ENCODE assay signal across 23 mouse cellular contexts in the genomic region with DNA sequence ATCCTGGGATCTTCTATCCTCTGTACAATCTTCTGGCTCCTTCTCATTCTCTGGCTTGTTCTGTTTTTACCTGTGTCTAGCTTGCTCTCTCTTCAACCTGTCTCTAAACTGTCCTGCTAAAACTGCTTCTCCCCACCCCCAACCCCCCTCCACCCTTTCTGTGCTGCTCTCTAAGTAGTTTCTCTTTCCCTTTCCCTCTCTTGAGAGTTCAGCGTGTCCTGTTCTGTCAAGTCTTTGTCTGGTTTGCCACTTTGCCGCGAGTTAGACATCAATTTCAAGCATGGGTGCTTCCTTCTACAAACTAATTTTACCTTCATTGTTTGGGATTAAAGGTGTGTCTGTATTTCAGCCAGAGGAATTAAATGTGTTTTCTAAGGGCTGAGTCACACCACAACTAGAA. TPM values are rescaled to one million over a fixed set of nuclear protein-coding genes. Genes with fewer than 3 reads are reported as not detected.
DNase-seq lines count a peak whose midpoint lies in the region; ATAC-seq lines count a peak whose summit lies in the region.
"Had no signal": no experiment of that assay in that cellular context is flagged by ENCODE, and none has a peak within 500 bp of the region (broad histone marks: within the 10 kb centered on the region; RNA-seq: fewer than 3 reads in every experiment).

No protein-coding gene starts in this region.

- H3K27me3 ChIP-seq in heart, embryonic 12.5 days (replicated peaks), result no peaks in the 10 kb centered on the region
- no peaks in the 10 kb centered on the region for H3K27me3 ChIP-seq in splenic B cell, adult 2 months (ENCODE audit: control insufficient read depth, insufficient read depth, low read length, poor library complexity, severe bottlenecking)
- H3K27me3 ChIP-seq: embryonic facial prominence, embryonic 13.5 days; limb, embryonic 15.5 days; megakaryocyte, embryonic 14.5 days had no signal

- H3K36me3 ChIP-seq in heart, embryonic 12.5 days, result peaks cover 42% of the 10 kb centered on the region
- H3K36me3 ChIP-seq in splenic B cell, adult 2 months (ENCODE audit: control insufficient read depth, insufficient read depth, low read length, poor library complexity, severe bottlenecking), result peaks cover 8% of the 10 kb centered on the region

- WGBS in heart, embryonic 12.5 days, result 84% methylated on average over 3 of the region's 3 CpGs

- peaks cover 13% of the 10 kb centered on the region for H3K4me1 ChIP-seq in heart, embryonic 12.5 days (replicated peaks)

- no peak overlapping the region for H3K27ac ChIP-seq in heart, embryonic 12.5 days (ENCODE audit: poor library complexity, severe bottlenecking)
- H3K27ac ChIP-seq: embryonic facial prominence, embryonic 13.5 days; forebrain, embryonic 10.5 days; limb, embryonic 15.5 days had no signal

- no peak overlapping the region for H3K4me2 ChIP-seq in heart, embryonic 12.5 days
- H3K4me2 ChIP-seq: embryonic facial prominence, embryonic 13.5 days; heart, embryonic 11.5 days; limb, embryonic 15.5 days had no signal

- peak overlapping the region; percentile 30; the same call in 1 of the 2 replicates for H3K9ac ChIP-seq in heart, embryonic 12.5 days
- H3K9ac ChIP-seq: embryonic facial prominence, embryonic 13.5 days; limb, embryonic 15.5 days had no signal

- H3K4me3 ChIP-seq in heart, embryonic 12.5 days, result no peak overlapping the region
- H3K4me3 ChIP-seq: embryonic facial prominence, embryonic 13.5 days; forebrain, embryonic 10.5 days; limb, embryonic 15.5 days; megakaryocyte, embryonic 14.5 days had no signal

- DNase-seq in heart, adult 18-20 months, result no peak
- peak; percentile 16 for DNase-seq in splenic B cell, adult 2 months (ENCODE audit: low read depth, low spot score)
- DNase-seq in right cerebral cortex, adult 18-20 months, result no peak
- no peak for DNase-seq in left cerebral cortex, adult 18-20 months (ENCODE audit: low spot score in 2 of 2)
- DNase-seq: cerebellum, adult 8-10 months; gastrocnemius, postnatal 14 days; heart, postnatal 36 days; kidney, adult 8-10 months; kidney, postnatal 25 days; lung, postnatal 14 days; right cerebral cortex, postnatal 14 days; thymus, postnatal 4 days had no signal

- H3K9me3 ChIP-seq in heart, embryonic 12.5 days (replicated peaks), result no peaks in the 10 kb centered on the region
- H3K9me3 ChIP-seq: embryonic facial prominence, embryonic 13.5 days; forebrain, embryonic 10.5 days; limb, embryonic 15.5 days; megakaryocyte, embryonic 14.5 days had no signal

- ATAC-seq in heart, embryonic 12.5 days (ENCODE audit: insufficient number of reproducible peaks, low FRiP score), result no peak
- peak; percentile 93 for ATAC-seq in CD4-positive, CD25-positive, alpha-beta regulatory T cell, adult 4 months
- peak; percentile 94 for ATAC-seq in inflammation-experienced regulatory T-cells, adult 6 months

RNA-seq across cellular contexts. Expression of a gene that starts 5.7 kb away (rescaled TPM):
- 383 and 387 TPM in 2 replicates for polyA plus RNA-seq in heart, embryonic 12.5 days (2016; fragmentation: Nextera tagmentation; extraction: Ambion mirVana)
- total RNA-seq in heart, adult 18-20 months (2021), result 100 to 1,000 TPM; 123 to 131 TPM
- 100 to 1,000 TPM; 301 to 327 TPM for polyA plus RNA-seq in CD4-positive, CD25-positive, alpha-beta regulatory T cell, adult 4 months (2017; shearing (Covaris generic))
- polyA plus RNA-seq in inflammation-experienced regulatory T-cells, adult 6 months (2017; shearing (Covaris generic)), result 100 to 1,000 TPM; 279 to 433 (median 354) TPM
- total RNA-seq in left cerebral cortex, adult 18-20 months (2021), result 100 to 1,000 TPM; 101 to 103 TPM

RNA-seq across cellular contexts. Expression of a gene that starts 53.0 kb away (rescaled TPM):
- not detected in 2 replicates for polyA plus RNA-seq in heart, embryonic 12.5 days (2016; fragmentation: Nextera tagmentation; extraction: Ambion mirVana)
- not detected for total RNA-seq in heart, adult 18-20 months (2021)
- polyA plus RNA-seq in CD4-positive, CD25-positive, alpha-beta regulatory T cell, adult 4 months (2017; shearing (Covaris generic)), result not detected
- polyA plus RNA-seq in inflammation-experienced regulatory T-cells, adult 6 months (2017; shearing (Covaris generic)), result not detected
- total RNA-seq in left cerebral cortex, adult 18-20 months (2021), result not detected
- total RNA-seq: adrenal gland, postnatal 4 days; gastrocnemius, postnatal 14 days; heart, postnatal 36 days; left cerebral cortex, postnatal 25 days; midbrain, postnatal 0 days had no signal
- polyA plus RNA-seq: embryonic facial prominence, embryonic 13.5 days; heart, embryonic 11.5 days had no signal
